Mouse (Mus musculus) activated CD4-positive, CD25-positive, alpha-beta regulatory T cell, adult 9 weeks (primary cell): ENCODE measurements around the gene 1700024G13Rik. TPM values are rescaled to one million over a fixed set of nuclear protein-coding genes. Genes with fewer than 3 reads are reported as not detected.

Experiments
- polyA plus RNA-seq: library from polyadenylated mRNA; unstranded; fragments of 100-300 nt; shearing (Covaris generic); gene quantifications from one replicate; pipeline ENCODE4 v1.2.1, GENCODE M21; 2017

1700024G13Rik gene
- not detected for polyA plus RNA-seq

GRCm38 (mm10) chr14:32388196-32388595, at the start of gene 1700024G13Rik:
Gene 1700024G13Rik (minus strand): TSS chr14:32388391.

Other genes starting within 250 kb of the 1700024G13Rik start
- gene Msmb, start 246.4 kb downstream of the 1700024G13Rik start, polyA plus RNA-seq, result not detected
- 98.6 TPM for gene Ncoa4, start 228.5 kb downstream of the 1700024G13Rik start, polyA plus RNA-seq
- 126 TPM for gene Timm23, start 186.5 kb downstream of the 1700024G13Rik start, polyA plus RNA-seq
- gene Parg, start 186.4 kb downstream of the 1700024G13Rik start, polyA plus RNA-seq, result 33.2 TPM
- gene Ogdhl, start 66.4 kb downstream of the 1700024G13Rik start, polyA plus RNA-seq, result not detected
- not detected for gene Slc18a3, start 76.5 kb upstream of the 1700024G13Rik start, polyA plus RNA-seq
- gene Chat, start 77.6 kb upstream of the 1700024G13Rik start, polyA plus RNA-seq, result not detected
- 36.3 TPM for gene Ercc6, start 125.1 kb upstream of the 1700024G13Rik start, polyA plus RNA-seq
- gene Prrxl1, start 211.0 kb upstream of the 1700024G13Rik start, polyA plus RNA-seq, result not detected